In genomic region chr16:56186863-56187262, GRCm38 (mm10) we compare ENCODE assay signal across 19 mouse cellular contexts.
"Had no signal": no experiment of that assay in that cellular context is flagged by ENCODE, and none has a peak within 500 bp of the region (broad histone marks: within the 10 kb centered on the region; RNA-seq: fewer than 3 reads in every experiment).

No protein-coding gene starts in this region.

- H3K4me3 ChIP-seq: liver, embryonic 13.5 days; midbrain, embryonic 10.5 days; midbrain, embryonic 12.5 days; myocyte; neural tube, embryonic 13.5 days; neural tube, embryonic 15.5 days had no signal

- H3K4me2 ChIP-seq: liver, embryonic 13.5 days; midbrain, embryonic 12.5 days; neural tube, embryonic 13.5 days; neural tube, embryonic 15.5 days had no signal

- H3K27me3 ChIP-seq: liver, embryonic 13.5 days; midbrain, embryonic 12.5 days; neural tube, embryonic 13.5 days; neural tube, embryonic 15.5 days had no signal

- DNase-seq: liver, embryonic 13.5 days; lung, adult 2 months; lung, postnatal 10 days; lung, postnatal 4 days; midbrain, embryonic 14.5 days; retina, postnatal 1 day; right cerebral cortex, adult 18-20 months; right cerebral cortex, postnatal 25 days; right cerebral cortex, postnatal 4 days; spleen, adult 18-20 months; thymus, adult 18-20 months; thymus, postnatal 14 days; thymus, postnatal 36 days had no signal

- H3K4me1 ChIP-seq: liver, embryonic 13.5 days; midbrain, embryonic 10.5 days; midbrain, embryonic 12.5 days; neural tube, embryonic 13.5 days; neural tube, embryonic 15.5 days had no signal

- ATAC-seq: midbrain, embryonic 16.5 days had no signal

- H3K27ac ChIP-seq: liver, embryonic 13.5 days; midbrain, embryonic 10.5 days; midbrain, embryonic 12.5 days; neural tube, embryonic 13.5 days; neural tube, embryonic 15.5 days had no signal

- H3K9ac ChIP-seq: liver, embryonic 13.5 days; midbrain, embryonic 12.5 days; neural tube, embryonic 13.5 days; neural tube, embryonic 15.5 days had no signal

- H3K9me3 ChIP-seq: liver, embryonic 13.5 days; midbrain, embryonic 10.5 days; midbrain, embryonic 12.5 days; neural tube, embryonic 13.5 days; neural tube, embryonic 15.5 days had no signal
